In genomic region chr8:9335285-9335932, GRCm38 (mm10) we compare ENCODE assay signal across 18 mouse cellular contexts.
DNase-seq lines count a peak whose midpoint lies in the region; ATAC-seq and TF ChIP-seq lines count a peak whose summit lies in the region.
"Had no signal": no experiment of that assay in that cellular context is flagged by ENCODE, and none has a peak within 500 bp of the region (broad histone marks: within the 10 kb centered on the region; RNA-seq: fewer than 3 reads in every experiment).

No protein-coding gene starts in this region.

- peaks cover 33% of the 10 kb centered on the region for H3K4me1 ChIP-seq in midbrain, embryonic 10.5 days
- 0 out of 2 replicates have a peak, but pooled peaks cover 6% of the 10 kb centered on the region for H3K4me1 ChIP-seq in midbrain, postnatal 0 days (ENCODE audit: insufficient read depth, low read length)
- H3K4me1 ChIP-seq in midbrain, embryonic 14.5 days (ENCODE audit: control insufficient read depth, insufficient read depth, low read length): peaks cover 16% of the 10 kb centered on the region

- intact Hi-C loops in heart, postnatal 10 days (cut with DNase I): no loop called here

- H3K9ac ChIP-seq in midbrain, postnatal 0 days (replicated peaks; ENCODE audit: low read length, poor library complexity, severe bottlenecking): no peak overlapping the region
- H3K9ac ChIP-seq in midbrain, embryonic 14.5 days (replicated peaks; ENCODE audit: low read length): peak overlapping the region; percentile 12; the same call in 1 of the 2 replicates

- H3K4me2 ChIP-seq in midbrain, postnatal 0 days (ENCODE audit: low read depth, low read length, poor library complexity, severe bottlenecking): no peak overlapping the region
- H3K4me2 ChIP-seq in midbrain, embryonic 14.5 days (ENCODE audit: low read length): peak overlapping the region; percentile 24; the same call in 1 of the 2 replicates

- no peak for ATAC-seq in cerebellum, adult (ENCODE audit: insufficient number of reproducible peaks, low FRiP score, low TSS enrichment)
- no peak for ATAC-seq in midbrain, postnatal 0 days (ENCODE audit: low FRiP score)
- no peak for ATAC-seq in midbrain, embryonic 14.5 days (ENCODE audit: low FRiP score, low TSS enrichment)

- DNase-seq in cerebellum, postnatal 14 days: peak; percentile 47 to 56
- no peak for DNase-seq in midbrain, embryonic 10.5 days (ENCODE audit: low spot score)
- DNase-seq in midbrain, postnatal 0 days (ENCODE audit: low spot score): no peak
- peak; percentile 41 for DNase-seq in midbrain, embryonic 14.5 days
- DNase-seq in heart, postnatal 10 days: no peak
- DNase-seq in MN1 (ENCODE audit: low spot score): no peak
- no peak for DNase-seq in kidney, adult 9 months
- DNase-seq: cerebellum, adult 11-12 months; gastrocnemius, postnatal 10 days; heart, adult 2 months; kidney, adult 2 months; kidney, postnatal 4 days; lung, adult 2 months; right cerebral cortex, postnatal 25 days; thymus, postnatal 14 days had no signal

- H3K9me3 ChIP-seq in midbrain, embryonic 10.5 days (replicated peaks): no peaks in the 10 kb centered on the region
- no peaks in the 10 kb centered on the region for H3K9me3 ChIP-seq in midbrain, postnatal 0 days (ENCODE audit: low read length)
- H3K9me3 ChIP-seq in midbrain, embryonic 14.5 days (ENCODE audit: control insufficient read depth, low read length): no peaks in the 10 kb centered on the region
- H3K9me3 ChIP-seq: forebrain, embryonic 10.5 days had no signal

- no peaks in the 10 kb centered on the region for H3K27me3 ChIP-seq in midbrain, embryonic 10.5 days (ENCODE audit: low read depth, poor library complexity, severe bottlenecking)
- H3K27me3 ChIP-seq in midbrain, postnatal 0 days (ENCODE audit: insufficient read depth, low read length): no peaks in the 10 kb centered on the region
- no peaks in the 10 kb centered on the region for H3K27me3 ChIP-seq in midbrain, embryonic 14.5 days (ENCODE audit: control insufficient read depth, insufficient read depth, low read length)

- H3K4me3 ChIP-seq in midbrain, embryonic 10.5 days: 0 out of 2 replicates have a peak overlapping the region, but pooled peaks have one; percentile 4
- H3K4me3 ChIP-seq in midbrain, postnatal 0 days (ENCODE audit: low read depth, low read length): no peak overlapping the region
- no peak overlapping the region for H3K4me3 ChIP-seq in midbrain, embryonic 14.5 days (replicated peaks; ENCODE audit: low read depth, low read length)
- H3K4me3 ChIP-seq: forebrain, embryonic 10.5 days; heart, adult 2 months had no signal

- H3K36me3 ChIP-seq in midbrain, embryonic 10.5 days: no peaks in the 10 kb centered on the region
- H3K36me3 ChIP-seq in midbrain, postnatal 0 days (ENCODE audit: insufficient read depth, low read length): no peaks in the 10 kb centered on the region
- no peaks in the 10 kb centered on the region for H3K36me3 ChIP-seq in midbrain, embryonic 14.5 days (ENCODE audit: control insufficient read depth, insufficient read depth, low read length)
- H3K36me3 ChIP-seq: forebrain, embryonic 10.5 days had no signal

- peak overlapping the region; percentile 70 for H3K27ac ChIP-seq in midbrain, embryonic 10.5 days (replicated peaks)
- H3K27ac ChIP-seq in midbrain, postnatal 0 days (ENCODE audit: low read depth, low read length): no peak overlapping the region
- H3K27ac ChIP-seq in midbrain, embryonic 14.5 days (replicated peaks; ENCODE audit: low read depth, low read length): peak overlapping the region; percentile 55
- H3K27ac ChIP-seq: forebrain, embryonic 10.5 days; heart, adult 2 months; macrophage had no signal

- TF ChIP-seq CTCF in midbrain, postnatal 0 days (IDR thresholded peaks at IDR 0.05): no peak

- WGBS in midbrain, embryonic 10.5 days: 66% methylated on average over 10 of the region's 10 CpGs
- WGBS in midbrain, postnatal 0 days: 40% methylated on average over 10 of the region's 10 CpGs
- WGBS in midbrain, embryonic 14.5 days: 36% methylated on average over 10 of the region's 10 CpGs

Comparison
In these comparisons a context has a peak if more than half of its experiments do, and no peak if none do; other contexts are left out.
1. DNase-seq: peak in cerebellum, postnatal 14 days (2 of 2) and midbrain, embryonic 14.5 days (single experiment); none in midbrain, embryonic 10.5 days (single experiment), midbrain, postnatal 0 days (single experiment), heart, postnatal 10 days (0 of 2), MN1 (single experiment) and kidney, adult 9 months (single experiment).